Mouse (Mus musculus): ENCODE data around the gene Scarb1. TPM values are rescaled to one million over a fixed set of nuclear protein-coding genes. Genes with fewer than 3 reads are reported as not detected.

Scarb1 gene
- polyA plus RNA-seq, 1 experiment from 2014 or later, result 64.9 TPM

GRCm38 (mm10) chr5:125368156-125368555, 27.3 kb upstream of the Scarb1 start:
- Histone ChIP-seq H3K4me2 (replicated peaks; ENCODE audit: low read depth, low read length) (no peak overlapping the region), H3K9me3 (ENCODE audit: low read length) (no peaks in the 10 kb centered on the region), H3K27ac (ENCODE audit: low read length) (no peak overlapping the region), H3K27me3 (replicated peaks; ENCODE audit: insufficient read depth, low read length) (no peaks in the 10 kb centered on the region), H3K36me3 (ENCODE audit: insufficient read depth, low read length) (no peaks in the 10 kb centered on the region), H3K4me3 (ENCODE audit: low read depth, low read length) (no peak overlapping the region), H3K4me1 (ENCODE audit: insufficient read depth, low read depth, low read length) (no peaks in the 10 kb centered on the region; the same call in 1 of the 2 replicates), H3K9ac (replicated peaks; ENCODE audit: low read depth) (no peak overlapping the region)
- TF ChIP-seq CTCF (IDR thresholded peaks at IDR 0.05) (no peak), EP300 (IDR thresholded peaks at IDR 0.05) (no peak)
- 61% methylated on average over 5 of the region's 5 CpGs for WGBS
- ATAC-seq (peak; percentile 59), DNase-seq (ENCODE audit: low spot score) (peak; percentile 59)

- H3K27me3 ChIP-seq (replicated peaks; ENCODE audit: insufficient read depth, low read length), result no peaks in the 10 kb centered on the region
- no peaks in the 10 kb centered on the region; the same call in 1 of the 2 replicates for H3K4me1 ChIP-seq (ENCODE audit: insufficient read depth, low read depth, low read length)
- no peaks in the 10 kb centered on the region for H3K36me3 ChIP-seq (ENCODE audit: insufficient read depth, low read length)
- H3K4me2 ChIP-seq (replicated peaks; ENCODE audit: low read depth, low read length), result no peak overlapping the region
- ATAC-seq, result no peak
- no peak overlapping the region for H3K27ac ChIP-seq (ENCODE audit: low read length)
- no peak for DNase-seq (ENCODE audit: low spot score)
- TF ChIP-seq EP300 (IDR thresholded peaks at IDR 0.05) (no peak), CTCF (IDR thresholded peaks at IDR 0.05) (no peak)
- WGBS, result 70% methylated on average over 4 of the region's 4 CpGs
- no peak overlapping the region for H3K9ac ChIP-seq (replicated peaks; ENCODE audit: low read depth)
- H3K4me3 ChIP-seq (ENCODE audit: low read depth, low read length), result no peak overlapping the region
- H3K9me3 ChIP-seq (ENCODE audit: low read length), result no peaks in the 10 kb centered on the region
Observed at GRCm38 (mm10) chr5:125364851-125365429, 24.0 kb upstream of the Scarb1 start.

- no peak overlapping the region for H3K9ac ChIP-seq (replicated peaks; ENCODE audit: low read depth)
- peak; percentile 77 for ATAC-seq
- no peak overlapping the region for H3K27ac ChIP-seq (ENCODE audit: low read length)
- no peak overlapping the region for H3K4me3 ChIP-seq (ENCODE audit: low read depth, low read length)
- 21% methylated on average over 7 of the region's 7 CpGs for WGBS
- TF ChIP-seq EP300 (IDR thresholded peaks at IDR 0.05) (no peak), CTCF (IDR thresholded peaks at IDR 0.05) (no peak)
- no peaks in the 10 kb centered on the region for H3K36me3 ChIP-seq (ENCODE audit: insufficient read depth, low read length)
- H3K4me2 ChIP-seq (replicated peaks; ENCODE audit: low read depth, low read length), result no peak overlapping the region
- H3K9me3 ChIP-seq (ENCODE audit: low read length), result no peaks in the 10 kb centered on the region
- DNase-seq (ENCODE audit: low spot score), result peak; percentile 74
- H3K27me3 ChIP-seq (replicated peaks; ENCODE audit: insufficient read depth, low read length), result no peaks in the 10 kb centered on the region
- H3K4me1 ChIP-seq (ENCODE audit: insufficient read depth, low read depth, low read length), result no peaks in the 10 kb centered on the region; the same call in 1 of the 2 replicates
Observed at GRCm38 (mm10) chr5:125363894-125364293, 23.0 kb upstream of the Scarb1 start.

- H3K27me3 ChIP-seq (replicated peaks; ENCODE audit: insufficient read depth, low read length), result no peaks in the 10 kb centered on the region
- H3K9ac ChIP-seq (replicated peaks; ENCODE audit: low read depth), result no peak overlapping the region
- WGBS, result 67% methylated on average over 16 of the region's 16 CpGs
- TF ChIP-seq EP300 (IDR thresholded peaks at IDR 0.05), result no peak
- TF ChIP-seq CTCF (IDR thresholded peaks at IDR 0.05), result no peak
- H3K4me2 ChIP-seq (replicated peaks; ENCODE audit: low read depth, low read length), result no peak overlapping the region
- no peaks in the 10 kb centered on the region; the same call in 1 of the 2 replicates for H3K4me1 ChIP-seq (ENCODE audit: insufficient read depth, low read depth, low read length)
- no peaks in the 10 kb centered on the region for H3K9me3 ChIP-seq (ENCODE audit: low read length)
- H3K4me3 ChIP-seq (ENCODE audit: low read depth, low read length), result no peak overlapping the region
- ATAC-seq (no peak), DNase-seq (ENCODE audit: low spot score) (no peak)
- no peak overlapping the region for H3K27ac ChIP-seq (ENCODE audit: low read length)
- H3K36me3 ChIP-seq (ENCODE audit: insufficient read depth, low read length), result no peaks in the 10 kb centered on the region
Observed at GRCm38 (mm10) chr5:125360981-125361510, 20.2 kb upstream of the Scarb1 start.

- Histone ChIP-seq H3K27ac (ENCODE audit: low read length) (no peak overlapping the region), H3K36me3 (ENCODE audit: insufficient read depth, low read length) (no peaks in the 10 kb centered on the region), H3K27me3 (replicated peaks; ENCODE audit: insufficient read depth, low read length) (no peaks in the 10 kb centered on the region), H3K4me3 (ENCODE audit: low read depth, low read length) (no peak overlapping the region), H3K9me3 (ENCODE audit: low read length) (no peaks in the 10 kb centered on the region), H3K9ac (replicated peaks; ENCODE audit: low read depth) (no peak overlapping the region), H3K4me1 (ENCODE audit: insufficient read depth, low read depth, low read length) (no peaks in the 10 kb centered on the region; the same call in 1 of the 2 replicates), H3K4me2 (replicated peaks; ENCODE audit: low read depth, low read length) (no peak overlapping the region)
- WGBS, result 72% methylated on average over 9 of the region's 9 CpGs
- TF ChIP-seq CTCF (IDR thresholded peaks at IDR 0.05), result no peak
- TF ChIP-seq EP300 (IDR thresholded peaks at IDR 0.05), result no peak
- ATAC-seq (no peak), DNase-seq (ENCODE audit: low spot score) (no peak)
Observed at GRCm38 (mm10) chr5:125360566-125360965, 19.7 kb upstream of the Scarb1 start.

GRCm38 (mm10) chr5:125358270-125358608, 17.3 kb upstream of the Scarb1 start:
- Histone ChIP-seq H3K27ac (ENCODE audit: low read length) (no peak overlapping the region), H3K9ac (replicated peaks; ENCODE audit: low read depth) (no peak overlapping the region), H3K36me3 (ENCODE audit: insufficient read depth, low read length) (no peaks in the 10 kb centered on the region), H3K4me1 (ENCODE audit: insufficient read depth, low read depth, low read length) (no peaks in the 10 kb centered on the region), H3K4me2 (replicated peaks; ENCODE audit: low read depth, low read length) (peak overlapping the region; percentile 17), H3K9me3 (ENCODE audit: low read length) (no peaks in the 10 kb centered on the region), H3K27me3 (replicated peaks; ENCODE audit: insufficient read depth, low read length) (no peaks in the 10 kb centered on the region), H3K4me3 (ENCODE audit: low read depth, low read length) (no peak overlapping the region)
- TF ChIP-seq CTCF (IDR thresholded peaks at IDR 0.05) (peak; percentile 18), EP300 (IDR thresholded peaks at IDR 0.05) (no peak)
- WGBS, result 43% methylated on average over 5 of the region's 5 CpGs
- ATAC-seq (no peak), DNase-seq (ENCODE audit: low spot score) (peak; percentile 68)

Data from lung, postnatal 0 days (tissue).